Mouse (Mus musculus) gonadal fat pad, adult 2 months (tissue): ENCODE results near the gene Vcam1. TPM values are rescaled to one million over a fixed set of nuclear protein-coding genes. Genes with fewer than 3 reads are reported as not detected.

Source experiments
- DNase-seq: peaks from one replicate; pipeline ENCODE4 v3.0.0-alpha.2; 2012; ENCODE audit warnings: low read depth
- polyA plus RNA-seq: library from polyadenylated mRNA; depleted of rRNA; stranded (reverse); fragments of >200 nt; gene quantifications from 2 replicates; pipeline ENCODE4 v1.2.3, GENCODE M21; 2012

The Vcam1 gene
- polyA plus RNA-seq, 1 experiment = 4.0 TPM

- DNase-seq = no peak
These were observed 2.8 kb downstream of the Vcam1 start for GRCm38 (mm10) chr3:116126508-116127190.

DNA sequence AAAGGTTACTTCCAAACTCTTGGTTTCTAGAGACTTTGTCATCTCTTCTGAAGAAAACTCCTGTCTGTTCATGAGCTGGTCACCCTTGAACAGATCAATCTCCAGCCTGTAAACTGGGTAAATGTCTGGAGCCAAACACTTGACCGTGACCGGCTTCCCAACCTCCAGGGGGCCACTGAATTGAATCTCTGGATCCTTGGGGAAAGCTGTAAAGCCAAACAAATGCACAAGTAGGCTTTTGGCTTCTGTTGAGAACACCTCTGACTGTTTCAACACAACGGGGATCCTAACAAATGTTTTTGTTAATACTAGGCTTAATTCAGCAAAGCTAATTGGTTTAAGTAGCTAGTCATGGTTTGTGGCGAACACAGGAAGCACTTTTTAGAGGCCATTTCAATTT lies 3.4 kb downstream of the Vcam1 start:
- DNase-seq = no peak

- no peak for DNase-seq
These were observed 5.7 kb downstream of the Vcam1 start for GRCm38 (mm10) chr3:116123827-116124226.

GRCm38 (mm10) chr3:116122696-116123095 lies 6.8 kb downstream of the Vcam1 start:
- DNase-seq = no peak

GRCm38 (mm10) chr3:116121026-116121425 lies 8.5 kb downstream of the Vcam1 start:
- DNase-seq = no peak

- DNase-seq = no peak
These were observed 9.1 kb downstream of the Vcam1 start for GRCm38 (mm10) chr3:116120391-116120790.

DNA sequence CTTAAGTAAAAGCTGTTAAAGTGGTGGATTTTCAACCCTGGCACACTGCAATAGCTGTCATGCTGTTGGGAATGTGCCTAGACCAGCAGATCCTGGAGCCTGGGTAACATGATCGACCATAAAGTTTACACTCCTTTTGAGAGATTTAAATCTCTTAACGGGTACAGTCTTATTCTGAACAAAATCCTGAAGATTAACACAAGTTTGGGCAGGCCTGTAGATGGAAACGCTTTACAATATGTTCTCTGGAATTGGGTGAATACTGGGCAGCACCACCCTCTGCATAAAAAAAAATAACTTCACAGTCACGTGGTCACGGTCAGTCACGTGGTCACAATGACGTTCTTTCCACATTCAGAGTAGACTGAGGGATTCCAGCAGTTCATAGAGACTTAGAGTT lies 10.3 kb downstream of the Vcam1 start:
- DNase-seq = peak; percentile 24

DNA sequence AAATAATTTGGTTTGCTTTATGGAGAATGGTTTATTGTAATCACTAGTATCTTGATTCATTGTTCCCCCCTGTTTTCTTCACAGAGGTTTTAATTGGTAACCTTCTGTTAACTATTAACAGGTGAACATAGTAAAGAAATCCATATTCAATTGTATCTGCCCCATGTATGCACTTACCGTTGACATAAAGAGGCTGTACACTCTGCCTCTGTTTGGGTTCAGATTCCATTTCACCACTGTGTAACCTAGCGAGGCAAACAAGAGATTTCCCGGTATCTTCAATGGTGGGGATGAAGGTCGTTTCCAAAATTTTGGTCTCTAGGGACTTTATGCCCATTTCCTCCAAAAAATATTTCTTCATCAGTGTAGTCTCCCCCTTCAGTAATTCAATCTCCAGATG lies 12.4 kb downstream of the Vcam1 start:
- DNase-seq = no peak

- no peak for DNase-seq
These were observed 15.0 kb downstream of the Vcam1 start for GRCm38 (mm10) chr3:116114249-116115188.

GRCm38 (mm10) chr3:116113443-116114241 lies 15.8 kb downstream of the Vcam1 start:
- DNase-seq = no peak

- DNase-seq = no peak
These were observed 16.6 kb downstream of the Vcam1 start for GRCm38 (mm10) chr3:116112816-116113405.

- no peak for DNase-seq
These were observed 23.8 kb downstream of the Vcam1 start for GRCm38 (mm10) chr3:116105713-116106112.

GRCm38 (mm10) chr3:116104866-116105647 lies 24.4 kb downstream of the Vcam1 start:
- no peak for DNase-seq

- DNase-seq = no peak
These were observed 25.2 kb downstream of the Vcam1 start for GRCm38 (mm10) chr3:116104270-116104669.

- DNase-seq = no peak
These were observed 28.6 kb downstream of the Vcam1 start for GRCm38 (mm10) chr3:116100850-116101249.

- DNase-seq = no peak
These were observed 33.6 kb downstream of the Vcam1 start for GRCm38 (mm10) chr3:116095934-116096333.

- DNase-seq = no peak
These were observed 34.2 kb downstream of the Vcam1 start for GRCm38 (mm10) chr3:116095312-116095711.

- no peak for DNase-seq
These were observed 34.6 kb downstream of the Vcam1 start for GRCm38 (mm10) chr3:116094886-116095285.

- no peak for DNase-seq
These were observed 35.2 kb downstream of the Vcam1 start for GRCm38 (mm10) chr3:116094288-116094687.

GRCm38 (mm10) chr3:116092547-116092946 lies 36.9 kb downstream of the Vcam1 start:
- DNase-seq = no peak

GRCm38 (mm10) chr3:116091706-116092105 lies 37.8 kb downstream of the Vcam1 start:
- DNase-seq = no peak
